In genomic region chr12:67221329-67222220, GRCm38 (mm10) we compare ENCODE assay signal across 8 mouse cellular contexts. TPM values are rescaled to one million over a fixed set of nuclear protein-coding genes. Genes with fewer than 3 reads are reported as not detected.
DNase-seq lines count a peak whose midpoint lies in the region; ATAC-seq and TF ChIP-seq lines count a peak whose summit lies in the region.

No protein-coding gene starts in this region.

- peak; percentile 10 to 39 for DNase-seq in adrenal gland, adult (ENCODE audit: inconsistent age in 2 of 2, low spot score in 1 of 2)
- DNase-seq in adrenal gland, adult 8-10 months, result no peak
- DNase-seq in adrenal gland, postnatal 10 days, result peak; percentile 36
- DNase-seq in heart, postnatal 4 days, result peak; percentile 24
- DNase-seq in left cerebral cortex, adult 2 months (ENCODE audit: extremely low spot score in 1 of 2, low spot score in 2 of 2), result peak; percentile 62 to 73
- no peak for DNase-seq in urinary bladder, postnatal 10 days (ENCODE audit: low spot score)

- H3K27ac ChIP-seq in embryonic facial prominence, embryonic 12.5 days, result no peak overlapping the region
- peak overlapping the region; percentile 99 for H3K27ac ChIP-seq in left cerebral cortex, adult 2 months
- H3K27ac ChIP-seq in midbrain, embryonic 16.5 days (ENCODE audit: low read length), result peak overlapping the region; percentile 98

- intact Hi-C loops in left cerebral cortex, adult 2 months (cut with DNase I), result loop anchor here (5.0 to 10.0 kb wide), 4 partner anchors 129 to 1817 kb away; no protein-coding TSS in a partner anchor

- H3K4me2 ChIP-seq in embryonic facial prominence, embryonic 12.5 days (replicated peaks), result peak overlapping the region; percentile 91
- H3K4me2 ChIP-seq in midbrain, embryonic 16.5 days (ENCODE audit: low read length), result peak overlapping the region; percentile 59

- peaks cover 43% of the 10 kb centered on the region for H3K27me3 ChIP-seq in embryonic facial prominence, embryonic 12.5 days
- no peaks in the 10 kb centered on the region for H3K27me3 ChIP-seq in midbrain, embryonic 16.5 days (ENCODE audit: control insufficient read depth, insufficient read depth, low read depth, low read length)

- TF ChIP-seq CTCF in left cerebral cortex, adult 2 months (IDR thresholded peaks at IDR 0.05), result no peak

- H3K36me3 ChIP-seq in embryonic facial prominence, embryonic 12.5 days, result no peaks in the 10 kb centered on the region
- no peaks in the 10 kb centered on the region for H3K36me3 ChIP-seq in midbrain, embryonic 16.5 days (ENCODE audit: control insufficient read depth, insufficient read depth, low read length)

- 1% methylated on average over 74 of the region's 78 CpGs for WGBS in embryonic facial prominence, embryonic 12.5 days
- under 1% methylated on average over 67 of the region's 78 CpGs for WGBS in midbrain, embryonic 16.5 days

- peak overlapping the region; percentile 63 for H3K9ac ChIP-seq in embryonic facial prominence, embryonic 12.5 days
- peak overlapping the region; percentile 98 for H3K9ac ChIP-seq in midbrain, embryonic 16.5 days (ENCODE audit: low read depth, low read length)

- peak; percentile 58; the same call in 1 of the 2 replicates for ATAC-seq in embryonic facial prominence, embryonic 12.5 days (ENCODE audit: insufficient number of reproducible peaks, insufficient read depth, low FRiP score, low TSS enrichment)
- ATAC-seq in midbrain, embryonic 16.5 days, result peak; percentile 76

- H3K4me1 ChIP-seq in embryonic facial prominence, embryonic 12.5 days, result peaks cover 4% of the 10 kb centered on the region; the same call in 1 of the 2 replicates
- peaks cover 11% of the 10 kb centered on the region for H3K4me1 ChIP-seq in midbrain, embryonic 16.5 days (ENCODE audit: control insufficient read depth, insufficient read depth, low read length)

- no peaks in the 10 kb centered on the region for H3K9me3 ChIP-seq in embryonic facial prominence, embryonic 12.5 days
- H3K9me3 ChIP-seq in midbrain, embryonic 16.5 days (replicated peaks; ENCODE audit: control insufficient read depth, low read length, poor library complexity, severe bottlenecking), result no peaks in the 10 kb centered on the region

- peak overlapping the region; percentile 56 for H3K4me3 ChIP-seq in embryonic facial prominence, embryonic 12.5 days
- peak overlapping the region; percentile 96 for H3K4me3 ChIP-seq in left cerebral cortex, adult 2 months
- H3K4me3 ChIP-seq in midbrain, embryonic 16.5 days (ENCODE audit: low read depth, low read length), result peak overlapping the region; percentile 75

RNA-seq across cellular contexts. Expression of gene Mdga2, which starts 0.8 kb away (rescaled TPM):
- 1 to 10 TPM; 4.1 to 7.5 (median 5.7) TPM for total RNA-seq in adrenal gland, adult 8-10 months (2022)
- total RNA-seq in adrenal gland, postnatal 10 days (2021), result 1 to 10 TPM; 1.3 to 2.5 TPM
- polyA plus RNA-seq in embryonic facial prominence, embryonic 12.5 days (2016; fragmentation: Nextera tagmentation; extraction: Ambion mirVana), result 5.7 and 7.3 TPM in 2 replicates
- total RNA-seq in heart, postnatal 4 days (2021), result under 1 TPM; 0.74 to 0.83 TPM
- total RNA-seq in left cerebral cortex, adult 2 months (2021), result 10 to 100 TPM; 56.1 to 58.6 TPM
- 39.4 and 42.2 TPM in 2 replicates for polyA plus RNA-seq in midbrain, embryonic 16.5 days (2015; fragmentation: Nextera tagmentation; extraction: Ambion mirVana)

Comparison
In these comparisons a context has a peak if more than half of its experiments do, and no peak if none do; other contexts are left out.
1. DNase-seq: peak in adrenal gland, adult (2 of 2), adrenal gland, postnatal 10 days (single experiment), heart, postnatal 4 days (single experiment) and left cerebral cortex, adult 2 months (2 of 2); none in adrenal gland, adult 8-10 months (single experiment) and urinary bladder, postnatal 10 days (single experiment).
2. RNA of gene Mdga2, which starts 0.8 kb away (total RNA-seq): 56.1 to 58.6 TPM in left cerebral cortex, adult 2 months; 4.1 to 7.5 TPM in adrenal gland, adult 8-10 months, 1.3 to 2.5 TPM in adrenal gland, postnatal 10 days and 0.74 to 0.83 TPM in heart, postnatal 4 days; every median in the first group is over 4 times any median in the second.
3. Peak in every context shown above with its lines, with median percentiles within 50 percentile points of each other: H3K4me3 ChIP-seq.